Mouse (Mus musculus) C2C12 (cell line): ENCODE measurements at regions not wholly inside any gene's neighbourhood (a gene's known extent, or its start where the extent isn't known, plus 50 kb on each side); places are given as distances from the start of the nearest gene placed in this dataset.

Experiments used
- H3K27me3 ChIP-seq: one replicate; pipeline ENCODE4 v1.6.1; 2011; ENCODE audit not compliant: control insufficient read depth, insufficient read depth, insufficient read length
- H3K36me3 ChIP-seq: one replicate; pipeline ENCODE4 v1.6.1; 2011; ENCODE audit not compliant: control insufficient read depth, insufficient read depth
- H3K4me3 ChIP-seq: one replicate; pipeline ENCODE4 v1.5.1; 2011; ENCODE audit warnings: mild to moderate bottlenecking, control low read depth; ENCODE audit not compliant: poor library complexity, insufficient read depth, severe bottlenecking
- H3K79me2 ChIP-seq: one replicate; pipeline ENCODE4 v1.6.1; 2011; ENCODE audit not compliant: control insufficient read depth, insufficient read depth
- H3K79me3 ChIP-seq: one replicate; pipeline ENCODE4 v1.6.1; 2011; ENCODE audit warnings: low read depth, control low read depth
- H3ac ChIP-seq: one replicate; pipeline ENCODE3; 2011; ENCODE audit warnings: low read depth; ENCODE audit not compliant: control insufficient read depth, insufficient read length
- CEBPB ChIP-seq: IDR thresholded peaks from one replicate; pipeline ENCODE4 v1.6.1; 2011; ENCODE audit warnings: low read depth, mild to moderate bottlenecking, control low read depth, moderate library complexity
- CTCF ChIP-seq: IDR thresholded peaks from one replicate; pipeline ENCODE4 v1.5.1; 2011; ENCODE audit not compliant: control insufficient read depth, insufficient read depth, insufficient read length
- FOSL1 ChIP-seq: IDR thresholded peaks from one replicate; pipeline ENCODE4 v1.8.0; 2011; ENCODE audit warnings: mild to moderate bottlenecking, low read length; ENCODE audit not compliant: poor library complexity, insufficient read depth, severe bottlenecking
- MAX ChIP-seq: IDR thresholded peaks from one replicate; pipeline ENCODE4 v1.6.1; 2011; ENCODE audit warnings: mild to moderate bottlenecking, control low read depth
- MYOD1 ChIP-seq: IDR thresholded peaks from one replicate; pipeline ENCODE4 v1.6.1; 2011; ENCODE audit warnings: low read depth; ENCODE audit not compliant: control insufficient read depth, insufficient read length
- MYOG ChIP-seq: IDR thresholded peaks from one replicate; pipeline ENCODE4 v1.6.1; 2011; ENCODE audit not compliant: control insufficient read depth, insufficient read length; ENCODE audit errors: extremely low read depth
- USF1 ChIP-seq: IDR thresholded peaks from one replicate; pipeline ENCODE4 v1.6.1; 2011; ENCODE audit warnings: low read depth, mild to moderate bottlenecking, control low read depth, moderate library complexity

GRCm38 (mm10) chr15:36891851-36892250, 115.7 kb downstream of the Zfp706 start:
- Histone ChIP-seq H3K36me3 (no peaks in the 10 kb centered on the region), H3K79me2 (no peaks in the 10 kb centered on the region), H3K4me3 (no peak overlapping the region), H3ac (no peak overlapping the region), H3K79me3 (no peaks in the 10 kb centered on the region), H3K27me3 (no peaks in the 10 kb centered on the region)
- TF ChIP-seq MYOG (no peak), USF1 (no peak), MAX (no peak), MYOD1 (no peak), FOSL1 (no peak), CEBPB (no peak), CTCF (no peak)

- Histone ChIP-seq H3K36me3 (no peaks in the 10 kb centered on the region), H3K79me3 (no peaks in the 10 kb centered on the region), H3K4me3 (no peak overlapping the region), H3K79me2 (no peaks in the 10 kb centered on the region), H3K27me3 (no peaks in the 10 kb centered on the region), H3ac (no peak overlapping the region)
- TF ChIP-seq USF1 (no peak), CEBPB (no peak), CTCF (no peak), MYOG (no peak), MAX (no peak), MYOD1 (no peak), FOSL1 (no peak)
These were observed 116.3 kb downstream of the Zfp706 start for GRCm38 (mm10) chr15:36891296-36891695.

GRCm38 (mm10) chr15:36889072-36889471, 118.5 kb downstream of the Zfp706 start:
- no peak overlapping the region for H3K4me3 ChIP-seq

GRCm38 (mm10) chr15:36888351-36889069, 119.1 kb downstream of the Zfp706 start:
- H3K4me3 ChIP-seq, result no peak overlapping the region

More at GRCm38 (mm10) chr15:36889072-36889471, 118.5 kb downstream of the Zfp706 start:
- peak; percentile 27 for TF ChIP-seq CTCF
- TF ChIP-seq MYOG, result no peak
- no peak overlapping the region for H3ac ChIP-seq
- H3K36me3 ChIP-seq, result no peaks in the 10 kb centered on the region
- H3K79me2 ChIP-seq, result no peaks in the 10 kb centered on the region
- H3K27me3 ChIP-seq, result no peaks in the 10 kb centered on the region
- no peaks in the 10 kb centered on the region for H3K79me3 ChIP-seq

GRCm38 (mm10) chr15:36884671-36885365, 122.8 kb downstream of the Zfp706 start:
- no peak overlapping the region for H3K4me3 ChIP-seq
- H3K79me3 ChIP-seq, result no peaks in the 10 kb centered on the region
- H3K27me3 ChIP-seq, result no peaks in the 10 kb centered on the region
- peak; percentile 14 for TF ChIP-seq CEBPB
- TF ChIP-seq FOSL1, result peak; percentile 99
- peak; percentile 86 for TF ChIP-seq MAX
- TF ChIP-seq CTCF, result no peak
- TF ChIP-seq MYOD1, result peak; percentile 99
- no peaks in the 10 kb centered on the region for H3K79me2 ChIP-seq
- no peak overlapping the region for H3ac ChIP-seq
- no peaks in the 10 kb centered on the region for H3K36me3 ChIP-seq

More at GRCm38 (mm10) chr15:36888351-36889069, 119.1 kb downstream of the Zfp706 start:
- H3ac ChIP-seq, result no peak overlapping the region
- H3K27me3 ChIP-seq, result no peaks in the 10 kb centered on the region
- H3K36me3 ChIP-seq, result no peaks in the 10 kb centered on the region
- H3K79me2 ChIP-seq, result no peaks in the 10 kb centered on the region
- TF ChIP-seq CTCF, result no peak
- TF ChIP-seq USF1, result no peak
- no peak for TF ChIP-seq CEBPB
- no peak for TF ChIP-seq FOSL1
- TF ChIP-seq MYOG, result no peak
- no peak for TF ChIP-seq MYOD1
- H3K79me3 ChIP-seq, result no peaks in the 10 kb centered on the region

GRCm38 (mm10) chr15:36884074-36884473, 123.5 kb downstream of the Zfp706 start:
- Histone ChIP-seq H3K4me3 (no peak overlapping the region), H3K79me2 (no peaks in the 10 kb centered on the region), H3K79me3 (no peaks in the 10 kb centered on the region), H3K27me3 (no peaks in the 10 kb centered on the region), H3ac (no peak overlapping the region), H3K36me3 (no peaks in the 10 kb centered on the region)
- TF ChIP-seq FOSL1 (no peak), CTCF (no peak), CEBPB (no peak), MYOD1 (no peak), USF1 (no peak), MAX (no peak), MYOG (no peak)
